Mouse (Mus musculus) intestine, embryonic 14.5 days (tissue): ENCODE results near the gene Yeats4. TPM values are rescaled to one million over a fixed set of nuclear protein-coding genes. Genes with fewer than 3 reads are reported as not detected.

Experiments
- polyA plus RNA-seq: library from polyadenylated mRNA; unstranded; fragments of >200 nt; fragmentation: Nextera tagmentation; extraction: Ambion mirVana; gene quantifications from 2 replicates; pipeline ENCODE4 v1.2.1, GENCODE M21; 2014

Yeats4 gene
- polyA plus RNA-seq, 1 experiment from 2014 or later, result 77.5 TPM

Other genes starting within 250 kb of the Yeats4 start
- 0.07 TPM in 1 of 2 replicates, not detected in the other for gene Best3, start 238.2 kb downstream of the Yeats4 start, polyA plus RNA-seq
- 0.12 TPM in 1 of 2 replicates, not detected in the other for gene Lrrc10, start 179.2 kb downstream of the Yeats4 start, polyA plus RNA-seq
- gene Cct2, start 160.7 kb downstream of the Yeats4 start, polyA plus RNA-seq, result 280 and 295 TPM in 2 replicates
- gene Frs2, start 76.0 kb downstream of the Yeats4 start, polyA plus RNA-seq, result 28.0 and 28.9 TPM in 2 replicates
- gene 9530003J23Rik, start 14.2 kb upstream of the Yeats4 start, polyA plus RNA-seq, result not detected in 2 replicates
- gene Lyz2, start 57.8 kb upstream of the Yeats4 start, polyA plus RNA-seq, result 60.9 and 69.7 TPM in 2 replicates
- 6.4 and 7.3 TPM in 2 replicates for gene Lyz1, start 68.4 kb upstream of the Yeats4 start, polyA plus RNA-seq
- gene Cpsf6, start 155.5 kb upstream of the Yeats4 start, polyA plus RNA-seq, result 150 and 169 TPM in 2 replicates